Mouse (Mus musculus) erythroblast, embryonic 14.5 days (primary cell): ENCODE measurements around the gene Dysf. TPM values are rescaled to one million over a fixed set of nuclear protein-coding genes. Genes with fewer than 3 reads are reported as not detected.
"Not testable (repeated sequence)": the region's sequence is repeated elsewhere in the genome, so short reads cannot be mapped to it uniquely, and the experiment has no call there.

Source experiments
- H3K27me3 ChIP-seq: 2 replicates; pipeline ENCODE4 v1.6.1; 2012; ENCODE audit warnings: inconsistent platforms; ENCODE audit not compliant: control insufficient read depth
- H3K36me3 ChIP-seq: 2 replicates; pipeline ENCODE4 v1.6.1; 2012; ENCODE audit warnings: mild to moderate bottlenecking, inconsistent platforms; ENCODE audit not compliant: control insufficient read depth
- H3K4me1 ChIP-seq: 2 replicates; pipeline ENCODE4 v1.6.1; 2012; ENCODE audit warnings: inconsistent platforms; ENCODE audit not compliant: control insufficient read depth
- H3K4me3 ChIP-seq: replicated peaks from 2 replicates; pipeline ENCODE3; 2012; ENCODE audit warnings: moderate library complexity, mild to moderate bottlenecking, inconsistent platforms
- H3K9me3 ChIP-seq: 2 replicates; pipeline ENCODE4 v1.6.1; 2012; ENCODE audit warnings: low read length, inconsistent platforms, mixed read lengths; ENCODE audit not compliant: control insufficient read depth
- GATA1 ChIP-seq: IDR thresholded peaks from 2 replicates; pipeline ENCODE4 v1.6.1; 2012; ENCODE audit warnings: low read length, inconsistent platforms, mixed read lengths
- TAL1 ChIP-seq: IDR thresholded peaks from 3 replicates; pipeline ENCODE4 v1.6.1; 2012; ENCODE audit warnings: low read length, inconsistent platforms, mixed read lengths
- polyA plus RNA-seq: library from polyadenylated mRNA; stranded (reverse); fragments of >175 nt; gene quantifications from 2 replicates; pipeline ENCODE4 v1.2.3, GENCODE M21; 2012

Gene Dysf
- polyA plus RNA-seq: 0.09 and 0.17 TPM in 2 replicates

DNA sequence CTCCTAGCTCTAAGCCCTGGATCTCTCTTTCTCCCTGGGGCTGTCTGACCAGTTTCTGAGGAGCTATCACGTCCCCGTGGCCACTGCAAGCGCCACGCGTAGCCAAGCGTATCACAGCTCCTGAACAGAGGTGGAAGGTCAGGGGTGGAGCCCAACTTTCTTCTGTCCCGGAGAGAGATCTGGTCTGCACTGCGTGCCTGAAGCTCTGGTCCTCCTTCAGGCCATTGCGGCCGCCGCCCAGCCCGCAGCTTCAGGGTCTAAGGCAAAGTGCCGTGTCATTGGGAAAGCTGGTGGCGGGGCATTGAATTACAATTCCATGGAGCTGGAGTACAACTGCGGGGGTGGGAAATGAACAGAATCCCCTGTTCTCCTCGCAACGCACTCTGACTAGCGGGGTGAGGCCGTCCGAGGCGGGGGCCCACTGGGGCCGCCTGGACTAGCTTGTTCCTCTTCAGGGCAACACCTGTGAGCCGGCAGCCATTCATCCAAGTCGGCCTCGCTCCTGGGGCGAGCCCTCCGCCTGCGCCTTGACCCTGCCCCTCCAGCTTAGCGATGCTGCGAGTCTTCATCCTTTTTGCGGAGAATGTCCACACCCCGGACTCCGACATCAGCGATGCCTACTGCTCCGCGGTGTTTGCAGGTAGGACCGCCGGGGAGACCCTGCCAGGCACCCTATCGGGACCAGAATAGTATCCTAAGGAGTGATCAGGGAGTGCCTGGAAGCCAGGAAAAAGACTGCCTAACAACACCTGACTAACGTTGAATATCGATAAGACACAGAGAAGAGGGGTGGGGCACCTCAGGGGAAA, at the start of gene Dysf:
Dysf (plus strand) TSS at position 228 of the 809 bp plus-strand sequence.
- Histone ChIP-seq H3K27me3 (peaks cover 30% of the 10 kb centered on the region), H3K4me3 (no peak within 1 kb of the TSS), H3K9me3 (no peaks in the 10 kb centered on the region; the same call in 1 of the 2 replicates), H3K4me1 (no peaks in the 10 kb centered on the region), H3K36me3 (no peaks in the 10 kb centered on the region)
- TF ChIP-seq TAL1 (no peak), GATA1 (no peak)

GRCm38 (mm10) chr6:83987642-83988041, 20.7 kb upstream of the Dysf start:
- Histone ChIP-seq H3K4me1 (no peaks in the 10 kb centered on the region), H3K9me3 (no peaks in the 10 kb centered on the region), H3K27me3 (no peaks in the 10 kb centered on the region), H3K4me3 (no peak overlapping the region), H3K36me3 (peaks cover 47% of the 10 kb centered on the region)
- TF ChIP-seq GATA1 (no peak), TAL1 (no peak)

DNA sequence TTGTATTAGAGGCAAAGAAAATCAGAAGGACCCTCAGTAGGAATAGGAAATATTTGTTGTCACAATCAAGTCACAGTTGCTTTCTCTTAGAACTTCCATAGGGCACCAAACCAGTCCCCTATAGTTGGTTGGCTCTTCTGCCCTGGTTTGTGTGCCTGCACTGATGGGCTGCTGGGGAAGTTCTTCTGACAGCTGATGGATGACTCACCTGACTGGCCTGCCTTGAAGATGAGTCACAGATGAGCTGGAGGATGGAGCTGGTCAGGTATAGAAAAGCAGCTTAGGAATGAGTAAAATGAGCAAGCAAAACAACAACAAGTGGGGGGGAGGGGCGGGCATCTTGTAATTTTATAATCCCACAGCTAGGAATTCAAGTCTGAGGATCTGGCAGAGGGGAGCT, 5.7 kb upstream of the Dysf start:
- TF ChIP-seq GATA1 (no peak), TAL1 (no peak)
- H3K36me3 ChIP-seq: no peaks in the 10 kb centered on the region; the same call in 1 of the 2 replicates
- peaks cover 1% of the 10 kb centered on the region for H3K27me3 ChIP-seq
- H3K4me1 ChIP-seq: no peaks in the 10 kb centered on the region
- no peaks in the 10 kb centered on the region for H3K9me3 ChIP-seq
- no peak overlapping the region for H3K4me3 ChIP-seq

- no peaks in the 10 kb centered on the region for H3K36me3 ChIP-seq
- H3K27me3 ChIP-seq: peaks cover 17% of the 10 kb centered on the region
- no peaks in the 10 kb centered on the region; the same call in 1 of the 2 replicates for H3K9me3 ChIP-seq
- no peak overlapping the region for H3K4me3 ChIP-seq
- H3K4me1 ChIP-seq: no peaks in the 10 kb centered on the region
- TF ChIP-seq GATA1: no peak
- TF ChIP-seq TAL1: no peak
Observed at GRCm38 (mm10) chr6:84004295-84004694, 4.1 kb upstream of the Dysf start.

GRCm38 (mm10) chr6:84009172-84009872, 932 bp downstream of the Dysf start:
- TF ChIP-seq GATA1 (no peak), TAL1 (no peak)
- no peaks in the 10 kb centered on the region for H3K4me1 ChIP-seq
- H3K36me3 ChIP-seq: no peaks in the 10 kb centered on the region
- no peaks in the 10 kb centered on the region; the same call in 1 of the 2 replicates for H3K9me3 ChIP-seq
- no peak overlapping the region for H3K4me3 ChIP-seq
- H3K27me3 ChIP-seq: peaks cover 30% of the 10 kb centered on the region

DNA sequence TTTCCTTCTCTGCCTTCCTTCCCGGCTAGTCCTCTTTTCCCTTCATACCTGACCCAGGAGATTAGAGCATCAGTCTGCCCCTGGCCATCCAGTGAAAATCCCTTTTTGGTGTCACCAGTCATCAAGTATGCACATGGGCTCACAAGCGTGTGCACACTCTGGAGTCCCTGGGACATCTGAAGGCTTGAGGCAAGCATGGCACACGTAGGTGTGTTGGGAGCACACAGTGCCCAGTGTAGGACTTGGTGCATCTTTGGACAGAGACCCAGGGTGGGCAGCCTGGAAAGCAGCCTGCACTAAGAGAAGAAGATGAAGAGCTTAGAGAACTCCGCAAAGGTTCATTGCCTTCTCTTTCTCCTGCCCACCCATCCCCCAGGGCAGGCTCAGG, 1.5 kb downstream of the Dysf start:
- peaks cover 30% of the 10 kb centered on the region for H3K27me3 ChIP-seq
- TF ChIP-seq TAL1: no peak
- no peak for TF ChIP-seq GATA1
- no peak overlapping the region for H3K4me3 ChIP-seq
- H3K4me1 ChIP-seq: no peaks in the 10 kb centered on the region
- no peaks in the 10 kb centered on the region for H3K36me3 ChIP-seq
- no peaks in the 10 kb centered on the region; the same call in 1 of the 2 replicates for H3K9me3 ChIP-seq

DNA sequence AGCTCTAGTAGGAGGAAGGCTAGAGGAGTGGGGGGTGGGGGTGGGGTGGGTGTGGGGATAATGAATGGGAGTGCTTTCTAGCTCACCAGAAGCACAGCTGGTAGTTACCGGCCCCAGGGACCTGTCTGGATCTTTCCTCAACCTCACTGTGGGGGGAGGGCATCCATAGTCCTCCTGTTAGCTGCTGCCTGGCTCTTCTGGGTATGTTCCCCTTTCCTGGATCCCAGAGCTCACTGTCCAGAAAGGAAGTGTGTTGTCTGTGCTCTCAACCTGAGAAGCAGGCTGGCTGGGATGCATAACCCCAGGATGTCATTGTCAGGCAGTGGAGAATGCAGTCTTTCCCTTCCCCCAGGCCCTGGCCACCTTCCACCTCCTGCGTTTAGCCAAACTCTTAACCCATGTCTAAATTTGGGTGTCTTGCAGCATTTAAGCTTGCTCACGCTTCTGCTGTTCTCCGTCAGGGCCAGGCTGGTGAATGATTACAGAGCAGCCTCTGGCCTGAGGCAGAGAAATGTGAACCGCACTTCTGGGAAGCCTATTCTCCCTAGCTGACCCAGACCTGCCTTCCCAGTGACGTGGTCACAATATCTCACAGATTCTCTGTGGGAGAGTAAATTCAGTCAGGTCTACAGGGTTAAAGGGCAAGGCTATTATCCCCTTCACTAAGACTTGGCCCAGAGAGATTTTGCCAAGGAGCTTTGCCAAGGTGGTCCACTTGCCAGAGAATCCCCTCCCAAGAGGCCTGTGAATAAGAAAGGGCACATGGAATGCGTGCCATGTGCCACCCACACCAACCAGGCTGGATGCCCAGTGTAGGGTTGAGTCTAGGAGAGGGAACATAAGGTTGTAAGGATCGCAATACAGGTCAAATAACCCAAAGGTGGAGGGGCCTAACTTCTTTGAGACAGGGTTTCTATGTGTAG, 2.2 kb downstream of the Dysf start:
- Histone ChIP-seq H3K27me3 (peaks cover 30% of the 10 kb centered on the region), H3K4me3 (no peak overlapping the region), H3K36me3 (no peaks in the 10 kb centered on the region), H3K4me1 (no peaks in the 10 kb centered on the region), H3K9me3 (no peaks in the 10 kb centered on the region; the same call in 1 of the 2 replicates)
- TF ChIP-seq GATA1 (no peak), TAL1 (no peak)

GRCm38 (mm10) chr6:84014961-84015683, 6.7 kb downstream of the Dysf start:
- H3K27me3 ChIP-seq: peaks cover 24% of the 10 kb centered on the region
- H3K4me3 ChIP-seq, H3K9me3 ChIP-seq, H3K36me3 ChIP-seq, H3K4me1 ChIP-seq: not testable (repeated sequence)
